Mouse (Mus musculus) CH12.LX (cell line): ENCODE results near the gene Prmt3. TPM values are rescaled to one million over a fixed set of nuclear protein-coding genes. Genes with fewer than 3 reads are reported as not detected.

ENCODE experiments used
- DNase-seq: peaks from one replicate; pipeline ENCODE4 v3.0.0-alpha.2; 2013; ENCODE audit errors: extremely low read depth
- H3K27ac ChIP-seq: 2 replicates; pipeline ENCODE4 v1.5.1; 2012; ENCODE audit warnings: low read depth, mild to moderate bottlenecking, control low read depth, moderate library complexity; ENCODE audit not compliant: insufficient read depth
- H3K27me3 ChIP-seq: replicated peaks from 2 replicates; pipeline ENCODE3; 2012; ENCODE audit warnings: inconsistent platforms
- H3K36me3 ChIP-seq, 2 experiments: replicated peaks in 1 of 2; 2 replicates each; pipeline versions ENCODE3 to v1.6.1; 2012; ENCODE audit warnings: inconsistent platforms in 1 of 2, low read length in 1 of 2, mild to moderate bottlenecking in 1 of 2, mixed read lengths in 1 of 2, moderate library complexity in 1 of 2; ENCODE audit not compliant: control insufficient read depth in 1 of 2, insufficient read depth in 1 of 2
- H3K4me1 ChIP-seq, 2 experiments: 2 replicates each; pipeline ENCODE4 v1.6.1; 2012; ENCODE audit warnings: inconsistent platforms in 1 of 2, moderate library complexity in 1 of 2; ENCODE audit not compliant: insufficient read depth in 2 of 2, control insufficient read depth in 1 of 2
- H3K4me2 ChIP-seq: 2 replicates; pipeline ENCODE4 v1.6.1; 2012; ENCODE audit warnings: low read depth, mild to moderate bottlenecking, control low read depth; ENCODE audit not compliant: poor library complexity, insufficient read depth, severe bottlenecking
- H3K4me3 ChIP-seq, 3 experiments: fragments of 150-350 bp in 1 of 3; sonication (generic) in 1 of 3; replicated peaks in 1 of 3; 2 replicates each; pipeline versions ENCODE3 to v1.5.1; 2011 to 2012; ENCODE audit warnings: low read depth in 2 of 3, low read length in 2 of 3, mild to moderate bottlenecking in 2 of 3, moderate library complexity in 2 of 3, control low read depth in 1 of 3, improper control_type of control experiment in 1 of 3, inconsistent platforms in 1 of 3, mixed read lengths in 1 of 3; ENCODE audit not compliant: poor library complexity in 1 of 3
- H3K79me2 ChIP-seq: replicated peaks from 2 replicates; pipeline ENCODE4 v1.6.1; 2012; ENCODE audit warnings: mild to moderate bottlenecking, moderate library complexity; ENCODE audit not compliant: control insufficient read depth, poor library complexity, insufficient read depth, severe bottlenecking; ENCODE audit errors: extremely low read depth
- H3K9ac ChIP-seq: 2 replicates; pipeline ENCODE4 v1.6.1; 2012; ENCODE audit warnings: low read depth, mild to moderate bottlenecking, control low read depth, moderate library complexity; ENCODE audit not compliant: insufficient read depth
- H3K9me3 ChIP-seq: replicated peaks from 2 replicates; pipeline ENCODE3; 2012; ENCODE audit warnings: low read length, inconsistent platforms, mixed read lengths
- BHLHE40 ChIP-seq: IDR thresholded peaks from 2 replicates; pipeline ENCODE4 v1.6.1; 2011; ENCODE audit warnings: mild to moderate bottlenecking, low read depth, low read length, improper control_type of control experiment
- CHD2 ChIP-seq: IDR thresholded peaks from 2 replicates; pipeline ENCODE4 v1.6.1; 2011; ENCODE audit warnings: low read length, improper control_type of control experiment
- ETS1 ChIP-seq: conservative IDR thresholded peaks from 2 replicates; pipeline ENCODE4 v1.6.1; 2012; ENCODE audit warnings: low read depth, mild to moderate bottlenecking, inconsistent platforms, low read length, improper control_type of control experiment, moderate library complexity
- GABPA ChIP-seq: IDR thresholded peaks from 2 replicates; pipeline ENCODE4 v1.6.1; 2012; ENCODE audit warnings: low read depth, low read length, improper control_type of control experiment, inconsistent platforms; ENCODE audit not compliant: insufficient replicate concordance
- HCFC1 ChIP-seq: IDR thresholded peaks from 2 replicates; pipeline ENCODE4 v1.6.1; 2012; ENCODE audit warnings: low read depth, mild to moderate bottlenecking, inconsistent platforms, low read length, improper control_type of control experiment
- MAX ChIP-seq: IDR thresholded peaks from 2 replicates; pipeline ENCODE4 v1.6.1; 2011; ENCODE audit warnings: low read length, improper control_type of control experiment
- MAZ ChIP-seq: IDR thresholded peaks from 2 replicates; pipeline ENCODE4 v1.6.1; 2012; ENCODE audit warnings: low read depth, mild to moderate bottlenecking, inconsistent platforms, low read length, improper control_type of control experiment, moderate library complexity
- MEF2A ChIP-seq: IDR thresholded peaks from 2 replicates; pipeline ENCODE4 v1.6.1; 2014; ENCODE audit warnings: low read depth, mild to moderate bottlenecking, inconsistent platforms, low read length, improper control_type of control experiment, borderline replicate concordance
- MYC ChIP-seq: IDR thresholded peaks from 2 replicates; pipeline ENCODE4 v1.6.1; 2011; ENCODE audit warnings: low read depth, mild to moderate bottlenecking, improper control_type of control experiment, low read length
- NELFE ChIP-seq: IDR thresholded peaks from 2 replicates; pipeline ENCODE4 v1.6.1; 2011; ENCODE audit warnings: low read depth, low read length, improper control_type of control experiment
- PAX5 ChIP-seq: IDR thresholded peaks from 2 replicates; pipeline ENCODE4 v1.6.1; 2012; ENCODE audit warnings: low read length, inconsistent platforms, mixed read lengths
- POLR2AphosphoS2 ChIP-seq: IDR thresholded peaks from 2 replicates; pipeline ENCODE4 v1.6.1; 2011; ENCODE audit warnings: low read depth, low read length, improper control_type of control experiment
- RCOR1 ChIP-seq: conservative IDR thresholded peaks from 2 replicates; pipeline ENCODE4 v1.6.1; 2012; ENCODE audit warnings: low read depth, mild to moderate bottlenecking, inconsistent platforms, low read length, improper control_type of control experiment
- SIN3A ChIP-seq: IDR thresholded peaks from 2 replicates; pipeline ENCODE4 v1.6.1; 2012; ENCODE audit warnings: low read length, improper control_type of control experiment, inconsistent platforms
- SMC3 ChIP-seq: IDR thresholded peaks from 2 replicates; pipeline ENCODE4 v1.6.1; 2011; ENCODE audit warnings: low read depth, low read length, improper control_type of control experiment
- UBTF ChIP-seq: IDR thresholded peaks from 2 replicates; pipeline ENCODE4 v1.6.1; 2012; ENCODE audit warnings: low read depth, mild to moderate bottlenecking, inconsistent platforms, low read length, improper control_type of control experiment, moderate library complexity
- USF1 ChIP-seq: IDR thresholded peaks from 2 replicates; pipeline ENCODE4 v1.6.1; 2014; ENCODE audit warnings: low read depth, mild to moderate bottlenecking, inconsistent platforms, low read length, improper control_type of control experiment
- USF2 ChIP-seq: conservative IDR thresholded peaks from 2 replicates; pipeline ENCODE4 v1.6.1; 2011; ENCODE audit warnings: low read depth, low read length, improper control_type of control experiment
- ZKSCAN1 ChIP-seq: IDR thresholded peaks from 2 replicates; pipeline ENCODE4 v1.6.1; 2012; ENCODE audit warnings: low read depth, inconsistent platforms, low read length, improper control_type of control experiment, borderline replicate concordance
- ZMIZ1 ChIP-seq: IDR thresholded peaks from 2 replicates; pipeline ENCODE4 v1.6.1; 2012; ENCODE audit warnings: low read depth, mild to moderate bottlenecking, inconsistent platforms, low read length, improper control_type of control experiment
- dilution Hi-C: fragments of 300-500 bp; cut with MboI; formaldehyde crosslinking; loops from 2 replicates; pipeline ENCODE4 v1.14.3; 2020; ENCODE audit warnings: low sequenced_read_pairs; ENCODE audit not compliant: extremely low pct_unique_long_range_greater_than_20kb, extremely low pct_ligation_motif_present
- in situ Hi-C: fragments of 300-500 bp; cut with MboI; formaldehyde crosslinking; loops from 3 replicates; pipeline ENCODE4 v1.14.3; 2019; ENCODE audit warnings: low sequenced_read_pairs, low pct_ligation_motif_present, low pct_unique_long_range_greater_than_20kb, mixed read lengths
- polyA plus RNA-seq: library from polyadenylated mRNA; unstranded; fragments of >175 nt; gene quantifications from 2 replicates; pipeline ENCODE4 v1.2.1, GENCODE M21; 2012; ENCODE audit warnings: low read depth; ENCODE audit not compliant: insufficient read length
- total RNA-seq, 2 experiments: library from RNA; depleted of rRNA; stranded (reverse); fragments of 300-350 nt in 1 of 2; fragments of >200 nt in 1 of 2; gene quantifications; 2 replicates each; pipeline ENCODE4 v1.2.3; 2012 to 2014

Prmt3 gene
- total and polyA plus RNA-seq, 3 experiments: 47.9 to 86.0 (median 54.5) TPM

GRCm38 (mm10) chr7:49734342-49734741 lies 43.8 kb upstream of the Prmt3 start:
- dilution Hi-C loops: no loop called here
- Histone ChIP-seq H3K36me3 (no peaks in the 10 kb centered on the region), H3K27ac (no peak overlapping the region), H3K4me2 (no peak overlapping the region), H3K79me2 (no peaks in the 10 kb centered on the region), H3K4me3 (no peak overlapping the region), H3K9ac (no peak overlapping the region), H3K9me3 (no peaks in the 10 kb centered on the region), H3K4me1 (peaks cover 0 to 19% of the 10 kb centered on the region in 2 experiments; a peak in 3 of 4 replicates), H3K27me3 (no peaks in the 10 kb centered on the region)
- no peak for DNase-seq
- in situ Hi-C loops: no loop called here
- no peak for TF ChIP-seq MAX
- no peak for TF ChIP-seq BHLHE40

DNA sequence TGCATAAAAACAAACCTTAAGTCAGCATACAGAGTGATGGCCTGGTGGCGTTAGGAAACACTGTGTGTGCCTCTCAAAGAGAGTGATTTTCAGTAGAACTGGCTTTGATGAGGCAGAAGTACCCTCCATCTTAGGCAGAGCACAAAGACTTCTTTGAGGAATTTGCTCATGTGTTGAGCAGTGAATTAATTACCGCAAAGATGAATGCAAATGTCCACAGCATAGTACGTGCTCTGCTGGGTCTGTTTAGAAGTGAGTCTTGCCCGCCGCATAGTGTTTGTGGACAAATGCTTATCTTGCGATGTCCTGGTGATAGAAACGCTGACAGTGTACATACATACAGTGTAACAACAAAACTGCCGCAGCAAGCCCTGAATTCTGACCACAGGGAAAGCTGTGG lies 38.7 kb upstream of the Prmt3 start:
- H3K36me3 ChIP-seq: no peaks in the 10 kb centered on the region
- H3K9me3 ChIP-seq: no peaks in the 10 kb centered on the region
- H3K79me2 ChIP-seq: no peaks in the 10 kb centered on the region
- TF ChIP-seq PAX5: no peak
- TF ChIP-seq SMC3: no peak
- TF ChIP-seq MEF2A: no peak
- TF ChIP-seq POLR2AphosphoS2: no peak
- no peak for TF ChIP-seq CHD2
- TF ChIP-seq HCFC1: no peak
- no peak for TF ChIP-seq MYC
- no peak for TF ChIP-seq USF2
- no peak for TF ChIP-seq MAZ
- no peak for TF ChIP-seq USF1
- no peak for TF ChIP-seq ETS1
- no peak for TF ChIP-seq RCOR1
- no peaks in the 10 kb centered on the region for H3K4me1 ChIP-seq
- DNase-seq: no peak
- H3K9ac ChIP-seq: no peak overlapping the region
- no peaks in the 10 kb centered on the region for H3K27me3 ChIP-seq
- no peak overlapping the region for H3K4me2 ChIP-seq
- no peak overlapping the region for H3K27ac ChIP-seq
- in situ Hi-C loops: no loop called here
- dilution Hi-C loops: no loop called here
- no peak overlapping the region for H3K4me3 ChIP-seq

DNA sequence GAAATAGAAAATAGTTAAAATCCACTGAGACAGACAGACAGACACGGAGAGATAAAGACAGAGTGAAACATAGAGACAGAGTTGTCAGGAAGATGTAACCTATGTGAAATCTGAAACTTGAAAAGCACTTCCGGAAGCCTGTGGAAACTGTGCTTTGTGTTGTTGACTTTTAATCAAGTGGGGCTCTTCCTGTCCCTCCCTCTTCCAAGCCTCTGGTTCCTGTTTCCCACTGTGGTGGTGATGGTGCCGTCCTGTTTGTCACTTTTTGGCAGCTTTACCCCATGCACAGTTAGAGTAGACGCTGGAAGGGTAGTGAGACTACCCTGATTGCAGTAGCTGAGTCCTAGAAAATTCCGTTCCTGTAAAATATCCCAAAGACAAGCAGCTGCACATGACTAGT lies 36.7 kb upstream of the Prmt3 start:
- DNase-seq: no peak
- Histone ChIP-seq H3K4me2 (no peak overlapping the region), H3K27ac (no peak overlapping the region), H3K9me3 (no peaks in the 10 kb centered on the region), H3K36me3 (no peaks in the 10 kb centered on the region)
- no peak for TF ChIP-seq ZMIZ1
- TF ChIP-seq NELFE: no peak
- TF ChIP-seq UBTF: no peak
- TF ChIP-seq RCOR1: no peak
- no peak for TF ChIP-seq GABPA
- TF ChIP-seq ZKSCAN1: no peak
- no peak for TF ChIP-seq SIN3A
- TF ChIP-seq, all 38 proteins: peak for 0
- dilution Hi-C loops: no loop called here
- no peak overlapping the region for H3K9ac ChIP-seq
- no peaks in the 10 kb centered on the region for H3K4me1 ChIP-seq
- H3K79me2 ChIP-seq: no peaks in the 10 kb centered on the region
- H3K4me3 ChIP-seq: no peak overlapping the region
- H3K27me3 ChIP-seq: no peaks in the 10 kb centered on the region
- in situ Hi-C loops: no loop called here
